Mouse (Mus musculus) limb, embryonic 15.5 days (tissue): ENCODE measurements at regions not wholly inside any gene's neighbourhood (a gene's known extent, or its start where the extent isn't known, plus 50 kb on each side); places are given as distances from the start of the nearest gene placed in this dataset.

Source experiments
- ATAC-seq: fragments of 200-750 bp; cut with Nextera tagmentation; 2 replicates; pipeline ENCODE4 v1.8.0; 2017; ENCODE audit warnings: low read depth, moderate TSS enrichment; ENCODE audit not compliant: insufficient number of reproducible peaks, low FRiP score, low TSS enrichment
- H3K27ac ChIP-seq: fragments of 300-500 bp; sonication (generic); 2 replicates; pipeline ENCODE4 v1.5.1; 2015; ENCODE audit warnings: moderate library complexity, mild to moderate bottlenecking, inconsistent platforms
- H3K27me3 ChIP-seq: fragments of 300-500 bp; sonication (generic); 2 replicates; pipeline ENCODE4 v1.6.1; 2015; ENCODE audit warnings: inconsistent platforms
- H3K36me3 ChIP-seq: fragments of 300-500 bp; sonication (generic); 2 replicates; pipeline ENCODE4 v1.6.1; 2015; ENCODE audit warnings: inconsistent platforms
- H3K4me1 ChIP-seq: fragments of 300-500 bp; sonication (generic); 2 replicates; pipeline ENCODE4 v1.6.1; 2015; ENCODE audit warnings: inconsistent platforms
- H3K4me2 ChIP-seq: fragments of 300-500 bp; sonication (generic); 2 replicates; pipeline ENCODE4 v1.6.1; 2015; ENCODE audit warnings: mild to moderate bottlenecking, inconsistent platforms
- H3K4me3 ChIP-seq: fragments of 300-500 bp; sonication (generic); 2 replicates; pipeline ENCODE4 v1.5.1; 2015; ENCODE audit warnings: mild to moderate bottlenecking, inconsistent platforms
- H3K9ac ChIP-seq: fragments of 300-500 bp; sonication (generic); 2 replicates; pipeline ENCODE4 v1.6.1; 2015; ENCODE audit warnings: inconsistent platforms
- H3K9me3 ChIP-seq: fragments of 300-500 bp; sonication (generic); 2 replicates; pipeline ENCODE4 v1.6.1; 2016; ENCODE audit warnings: inconsistent platforms
- WGBS: fragments of 180-500 bp; shearing (Covaris S2); methylation state at CpG from one replicate; pipeline ENCODE4 v1.1.7; 2015; 5-methylcytosine and 5-hydroxymethylcytosine counted together

DNA sequence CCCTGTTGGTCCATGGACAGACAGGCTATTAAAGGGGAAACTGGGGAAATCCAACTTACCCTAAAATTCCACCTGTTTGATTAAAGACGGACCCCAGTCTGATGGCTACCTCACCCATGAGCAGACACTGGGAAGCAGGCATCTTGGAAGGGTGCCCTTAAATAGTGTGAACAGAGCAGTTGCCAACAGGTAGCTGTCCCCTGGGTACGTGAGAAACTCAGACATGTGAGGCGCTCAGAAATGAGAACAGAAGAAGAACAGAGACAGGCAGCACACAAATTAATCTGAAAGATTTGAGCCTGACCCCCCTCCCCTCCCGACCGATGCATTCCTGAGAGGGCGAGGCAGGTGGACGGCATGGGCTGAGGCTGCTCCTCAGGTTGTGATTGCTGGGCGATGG lies 135.7 kb upstream of the Azi2 start:
- Histone ChIP-seq H3K4me2 (no peak overlapping the region), H3K9me3 (no peaks in the 10 kb centered on the region), H3K27me3 (no peaks in the 10 kb centered on the region), H3K36me3 (no peaks in the 10 kb centered on the region), H3K9ac (no peak overlapping the region), H3K27ac (no peak overlapping the region), H3K4me3 (no peak overlapping the region), H3K4me1 (no peaks in the 10 kb centered on the region)
- WGBS, result 80% methylated on average over 8 of the region's 8 CpGs
- no peak for ATAC-seq

DNA sequence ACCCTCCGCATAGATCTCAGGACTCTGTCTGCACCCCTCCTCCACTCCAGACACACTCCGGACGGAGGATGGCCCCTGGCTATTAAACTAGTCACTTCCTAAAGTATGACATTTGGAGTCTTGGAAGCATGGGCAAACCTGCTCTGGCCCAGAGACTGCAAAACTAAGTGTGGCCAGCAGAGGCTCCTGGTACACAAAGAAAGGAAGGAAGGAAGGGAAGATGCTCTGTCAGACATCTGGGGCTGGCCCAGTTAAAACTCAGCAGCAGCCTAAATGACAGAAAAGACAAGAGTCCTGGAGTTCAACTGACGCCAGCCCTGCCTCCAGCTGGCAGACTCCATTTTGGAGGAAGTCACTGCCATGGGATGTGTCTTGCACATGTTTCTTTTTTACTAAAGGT lies 137.3 kb upstream of the Azi2 start:
- 41% methylated on average over 4 of the region's 4 CpGs for WGBS
- H3K4me2 ChIP-seq, result no peak overlapping the region
- no peak overlapping the region for H3K9ac ChIP-seq
- no peak for ATAC-seq
- no peaks in the 10 kb centered on the region for H3K9me3 ChIP-seq
- H3K27ac ChIP-seq, result no peak overlapping the region
- no peak overlapping the region for H3K4me3 ChIP-seq
- H3K4me1 ChIP-seq, result no peaks in the 10 kb centered on the region
- H3K36me3 ChIP-seq, result no peaks in the 10 kb centered on the region
- H3K27me3 ChIP-seq, result no peaks in the 10 kb centered on the region

DNA sequence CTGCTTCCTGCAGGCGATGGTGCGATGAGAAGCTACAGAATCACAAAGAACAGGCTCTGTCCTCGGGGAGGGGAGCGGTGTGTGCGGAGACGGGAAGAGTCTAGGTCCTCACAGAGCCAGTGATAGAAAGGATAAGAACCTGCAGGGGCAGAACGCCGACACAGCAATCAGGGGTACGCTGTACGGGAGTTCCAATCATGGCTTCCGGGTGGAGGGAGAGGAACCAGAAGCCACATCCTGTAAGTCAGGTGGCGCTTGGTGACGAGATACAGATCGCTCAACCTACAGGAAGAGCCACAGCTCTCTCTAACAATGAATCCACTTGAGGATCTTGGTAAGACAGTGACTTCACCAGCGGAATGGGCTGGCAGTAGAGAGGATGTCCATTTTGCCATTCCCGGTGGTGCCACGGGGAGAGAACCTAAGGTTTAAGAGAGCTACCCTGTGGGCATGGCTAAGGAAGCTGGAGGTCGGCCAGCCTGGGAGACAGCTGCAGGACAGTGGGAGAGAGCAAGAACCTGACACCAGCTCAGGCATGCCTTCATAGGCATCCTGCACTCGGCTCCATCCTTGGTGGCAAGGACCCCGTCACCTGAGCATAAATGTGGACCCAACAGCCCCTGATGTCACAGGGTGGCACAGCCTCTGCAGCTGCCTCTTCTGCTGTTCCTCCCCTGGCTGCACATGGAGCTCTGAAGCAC lies 137.9 kb upstream of the Azi2 start:
- WGBS, result 79% methylated on average over 20 of the region's 20 CpGs
- Histone ChIP-seq H3K9me3 (no peaks in the 10 kb centered on the region), H3K36me3 (no peaks in the 10 kb centered on the region), H3K9ac (no peak overlapping the region), H3K4me3 (no peak overlapping the region), H3K4me2 (no peak overlapping the region), H3K4me1 (no peaks in the 10 kb centered on the region), H3K27me3 (no peaks in the 10 kb centered on the region), H3K27ac (no peak overlapping the region)
- ATAC-seq, result no peak

DNA sequence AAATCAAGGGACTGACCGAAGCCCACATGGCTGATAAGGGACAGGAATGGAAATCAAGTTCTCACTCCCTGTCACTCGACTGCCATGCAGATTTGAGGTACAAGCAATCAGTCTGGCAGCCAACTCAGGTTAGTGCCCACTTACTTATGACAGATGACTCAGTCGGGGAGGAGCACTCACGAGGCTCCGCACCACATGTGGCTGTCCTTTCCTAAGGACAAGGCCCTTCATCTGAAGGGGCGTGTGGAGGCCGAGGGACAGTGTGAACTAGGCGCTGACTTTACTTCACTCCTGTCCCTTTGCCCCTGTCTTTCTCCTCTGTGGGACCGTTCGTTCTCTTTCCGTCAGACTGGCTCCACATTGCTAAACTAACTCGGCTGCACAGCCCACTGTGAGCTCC lies 139.7 kb upstream of the Azi2 start:
- no peak overlapping the region for H3K4me3 ChIP-seq
- no peak overlapping the region for H3K9ac ChIP-seq
- WGBS, result 85% methylated on average over 12 of the region's 12 CpGs
- no peaks in the 10 kb centered on the region for H3K9me3 ChIP-seq
- H3K4me1 ChIP-seq, result no peaks in the 10 kb centered on the region
- no peak overlapping the region for H3K4me2 ChIP-seq
- no peaks in the 10 kb centered on the region for H3K36me3 ChIP-seq
- no peak for ATAC-seq
- H3K27me3 ChIP-seq, result no peaks in the 10 kb centered on the region
- no peak overlapping the region for H3K27ac ChIP-seq

DNA sequence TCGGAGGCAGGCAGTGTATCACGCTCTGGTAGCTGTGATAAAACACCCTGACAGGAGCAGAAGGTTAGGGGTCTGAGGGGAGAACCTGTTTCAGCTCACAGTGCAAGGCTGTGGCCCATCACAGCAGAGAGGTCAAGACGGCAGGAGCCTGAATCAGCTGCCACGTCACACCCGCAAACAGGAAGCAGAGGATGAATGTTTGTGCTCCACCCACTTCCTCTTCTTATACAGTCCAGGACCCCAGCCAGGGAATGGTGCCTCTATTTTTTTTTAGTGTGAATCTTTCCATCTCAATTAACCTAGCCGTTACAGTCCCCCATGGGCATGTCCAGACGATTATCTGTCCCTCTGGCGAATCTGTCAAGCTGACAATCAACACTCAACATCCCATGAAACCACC lies 143.8 kb upstream of the Azi2 start:
- Histone ChIP-seq H3K4me2 (no peak overlapping the region), H3K4me1 (peaks cover 4% of the 10 kb centered on the region; the same call in 1 of the 2 replicates), H3K9ac (no peak overlapping the region), H3K27me3 (no peaks in the 10 kb centered on the region), H3K27ac (no peak overlapping the region), H3K4me3 (no peak overlapping the region), H3K36me3 (no peaks in the 10 kb centered on the region), H3K9me3 (no peaks in the 10 kb centered on the region)
- ATAC-seq, result no peak
- WGBS, result 72% methylated on average over 8 of the region's 8 CpGs

DNA sequence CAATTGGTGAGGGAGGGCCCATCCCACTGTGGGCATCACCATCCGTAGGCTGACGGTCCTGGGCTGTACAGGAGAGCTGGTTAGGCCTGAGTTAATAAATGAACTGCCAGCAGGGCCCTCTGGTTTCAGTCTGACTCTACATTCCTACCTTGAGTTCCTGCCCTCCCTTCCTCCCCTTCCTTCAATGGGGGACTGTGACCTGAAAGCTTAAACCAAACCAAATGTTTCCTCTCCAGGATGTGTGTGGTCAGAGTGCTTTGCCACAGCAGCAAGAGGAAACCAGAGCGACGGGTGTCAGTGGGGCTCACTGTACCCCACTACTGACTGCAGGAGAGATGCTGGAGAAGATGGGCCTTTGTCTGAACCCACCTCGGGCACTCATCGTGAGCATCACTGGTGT lies 147.7 kb upstream of the Azi2 start:
- H3K36me3 ChIP-seq, result no peaks in the 10 kb centered on the region
- no peak overlapping the region for H3K4me3 ChIP-seq
- 56% methylated on average over 6 of the region's 6 CpGs for WGBS
- H3K9me3 ChIP-seq, result no peaks in the 10 kb centered on the region
- H3K27me3 ChIP-seq, result no peaks in the 10 kb centered on the region
- no peak overlapping the region for H3K27ac ChIP-seq
- H3K4me2 ChIP-seq, result no peak overlapping the region
- peaks cover 4% of the 10 kb centered on the region; the same call in 1 of the 2 replicates for H3K4me1 ChIP-seq
- H3K9ac ChIP-seq, result no peak overlapping the region
- ATAC-seq, result no peak

DNA sequence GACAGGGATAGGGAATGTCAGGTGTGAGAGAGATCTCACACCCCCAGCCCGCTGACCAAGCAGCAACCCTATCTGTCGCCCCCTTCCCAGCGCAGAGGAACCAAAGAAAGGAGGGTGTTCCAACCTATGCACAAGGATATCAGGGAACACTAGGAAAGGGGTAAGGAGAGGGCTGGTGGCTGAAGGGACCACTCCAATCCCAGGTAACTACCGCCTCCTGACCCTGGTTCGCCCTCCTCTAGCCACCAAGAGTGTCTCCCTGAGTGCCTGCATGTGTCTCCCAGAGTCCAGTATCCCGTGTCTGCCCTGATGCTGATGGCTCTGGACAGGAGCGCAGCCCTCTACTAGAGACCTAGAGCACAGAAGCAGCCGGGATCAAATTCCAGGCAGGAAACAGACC lies 167.1 kb upstream of the Azi2 start:
- H3K27me3 ChIP-seq, result peaks cover 44% of the 10 kb centered on the region
- ATAC-seq, result no peak
- H3K36me3 ChIP-seq, result no peaks in the 10 kb centered on the region
- WGBS, result 27% methylated on average over 8 of the region's 8 CpGs
- H3K9ac ChIP-seq, result no peak overlapping the region; the same call in 1 of the 2 replicates
- no peaks in the 10 kb centered on the region for H3K9me3 ChIP-seq
- H3K4me1 ChIP-seq, result peaks cover 22% of the 10 kb centered on the region
- H3K27ac ChIP-seq, result no peak overlapping the region
- H3K4me3 ChIP-seq, result peak overlapping the region; percentile 58
- H3K4me2 ChIP-seq, result peak overlapping the region; percentile 99

DNA sequence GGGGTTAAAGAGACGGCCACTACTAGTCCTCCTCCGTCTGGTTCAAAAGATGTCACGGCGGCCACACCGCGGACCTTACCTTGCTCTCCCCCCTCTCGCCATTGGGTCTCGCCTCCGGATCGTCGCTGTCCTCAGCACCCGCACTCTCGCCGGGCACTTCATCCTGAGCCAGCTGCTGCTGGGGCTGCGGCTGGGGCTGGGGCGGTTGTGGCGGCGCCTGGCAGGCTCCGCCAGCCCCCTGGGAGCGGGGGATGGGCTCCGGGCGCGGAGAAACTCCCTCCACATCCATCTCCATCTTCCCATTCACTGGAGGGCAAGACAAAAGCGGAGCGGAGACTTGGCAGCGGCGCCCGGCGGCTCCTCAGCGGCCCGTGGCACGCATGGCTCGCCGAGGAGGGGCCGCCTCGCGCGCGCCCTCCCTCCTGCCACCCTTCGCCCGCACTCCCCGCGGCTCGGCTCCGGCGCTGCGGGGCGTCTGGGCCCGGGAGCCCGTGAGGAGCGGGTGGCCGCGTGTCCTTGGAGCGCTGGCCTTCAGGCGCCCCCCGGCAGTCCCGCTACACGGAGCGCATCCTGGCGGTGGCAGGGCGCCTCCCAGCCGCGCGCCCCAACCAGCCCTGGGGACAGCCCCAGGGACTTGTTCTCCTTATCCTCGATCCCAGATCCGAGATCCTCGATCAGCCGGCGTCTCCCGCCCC lies 167.8 kb upstream of the Azi2 start:
- Histone ChIP-seq H3K4me1 (peaks cover 22% of the 10 kb centered on the region), H3K4me2 (peak overlapping the region; percentile 99), H3K4me3 (peak overlapping the region; percentile 58), H3K36me3 (no peaks in the 10 kb centered on the region), H3K27me3 (peaks cover 44% of the 10 kb centered on the region), H3K9ac (peak overlapping the region; percentile 39), H3K27ac (no peak overlapping the region), H3K9me3 (no peaks in the 10 kb centered on the region)
- under 1% methylated on average over 65 of the region's 70 CpGs for WGBS
- ATAC-seq, result no peak; the same call in 1 of the 2 replicates

DNA sequence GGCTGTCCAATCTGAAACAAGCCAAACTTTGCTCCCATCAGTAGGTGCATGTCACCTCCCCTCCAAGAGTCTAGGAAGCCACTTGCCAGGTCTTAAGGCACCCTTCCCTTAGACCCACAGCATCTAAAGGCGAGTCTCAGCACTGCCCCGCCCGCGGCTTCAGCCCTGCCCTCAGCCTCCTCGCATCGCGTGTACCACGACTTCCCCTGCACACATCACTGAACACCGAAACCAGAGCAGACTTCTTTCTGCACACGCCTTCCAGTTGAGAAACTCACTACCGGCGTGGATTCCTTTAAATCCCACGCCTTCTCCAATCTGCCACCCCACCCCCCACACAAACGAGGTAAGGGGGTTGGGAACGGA lies 168.3 kb upstream of the Azi2 start:
- ATAC-seq, result no peak; the same call in 1 of the 2 replicates
- Histone ChIP-seq H3K4me2 (peak overlapping the region; percentile 99), H3K4me3 (peak overlapping the region; percentile 58), H3K27ac (no peak overlapping the region), H3K9ac (no peak overlapping the region), H3K9me3 (no peaks in the 10 kb centered on the region), H3K4me1 (peaks cover 22% of the 10 kb centered on the region), H3K36me3 (no peaks in the 10 kb centered on the region), H3K27me3 (peaks cover 44% of the 10 kb centered on the region)
- WGBS, result under 1% methylated on average over 15 of the region's 15 CpGs

DNA sequence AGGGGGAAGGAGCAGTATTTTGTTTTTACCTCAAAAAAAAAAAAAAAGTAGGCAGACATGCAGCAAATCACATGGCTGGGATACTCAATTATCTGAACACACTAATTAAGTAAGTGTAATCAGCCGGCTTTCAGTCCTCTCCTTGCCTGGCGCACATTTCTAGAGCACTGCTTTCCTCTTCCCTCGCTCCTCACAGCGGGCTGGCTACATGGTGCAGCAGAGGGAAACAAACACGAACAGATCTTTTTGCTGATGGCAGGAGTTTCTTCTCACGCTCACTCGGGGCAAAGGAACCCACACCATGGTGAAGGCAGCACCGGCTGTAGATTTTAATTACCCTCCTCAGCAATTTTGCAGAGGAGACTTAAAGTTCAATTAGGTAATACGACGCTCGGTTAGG lies 169.7 kb upstream of the Azi2 start:
- Histone ChIP-seq H3K4me2 (no peak overlapping the region), H3K9me3 (no peaks in the 10 kb centered on the region)
- WGBS, result 35% methylated on average over 11 of the region's 11 CpGs

DNA sequence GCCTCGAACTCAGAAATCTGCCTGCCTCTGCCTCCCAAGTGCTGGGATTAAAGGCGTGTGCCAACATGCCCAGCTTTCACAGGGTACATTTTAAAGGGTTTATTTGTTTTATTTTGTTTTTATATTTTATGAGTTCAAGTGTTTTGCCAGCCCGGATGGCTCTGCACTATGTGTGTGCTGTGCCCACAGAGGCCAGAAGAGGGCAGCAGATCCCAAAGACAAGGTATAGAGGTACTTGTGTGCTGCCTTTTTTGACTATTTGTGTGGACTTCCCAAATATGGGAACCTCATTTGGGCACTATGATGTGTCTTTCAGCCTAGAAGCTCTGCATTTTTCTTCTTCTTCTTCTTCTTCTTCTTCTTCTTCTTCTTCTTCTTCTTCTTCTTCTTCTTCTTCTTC lies 176.4 kb upstream of the Azi2 start:
- H3K9me3 ChIP-seq, result no peaks in the 10 kb centered on the region
- no peak overlapping the region for H3K4me3 ChIP-seq
- H3K27ac ChIP-seq, result no peak overlapping the region
- no peak overlapping the region for H3K9ac ChIP-seq
- no peaks in the 10 kb centered on the region for H3K36me3 ChIP-seq
- no peaks in the 10 kb centered on the region for H3K27me3 ChIP-seq
- 92% methylated on average over 3 of the region's 3 CpGs for WGBS
- no peaks in the 10 kb centered on the region for H3K4me1 ChIP-seq
- H3K4me2 ChIP-seq, result no peak overlapping the region
- ATAC-seq, result no peak

More for the DNA sequence above, 169.7 kb upstream of the Azi2 start:
- no peak overlapping the region for H3K4me3 ChIP-seq
- no peak overlapping the region for H3K27ac ChIP-seq
- no peak overlapping the region for H3K9ac ChIP-seq
- H3K27me3 ChIP-seq, result peaks cover 44% of the 10 kb centered on the region
- H3K4me1 ChIP-seq, result peaks cover 22% of the 10 kb centered on the region
- no peaks in the 10 kb centered on the region for H3K36me3 ChIP-seq
- no peak for ATAC-seq

DNA sequence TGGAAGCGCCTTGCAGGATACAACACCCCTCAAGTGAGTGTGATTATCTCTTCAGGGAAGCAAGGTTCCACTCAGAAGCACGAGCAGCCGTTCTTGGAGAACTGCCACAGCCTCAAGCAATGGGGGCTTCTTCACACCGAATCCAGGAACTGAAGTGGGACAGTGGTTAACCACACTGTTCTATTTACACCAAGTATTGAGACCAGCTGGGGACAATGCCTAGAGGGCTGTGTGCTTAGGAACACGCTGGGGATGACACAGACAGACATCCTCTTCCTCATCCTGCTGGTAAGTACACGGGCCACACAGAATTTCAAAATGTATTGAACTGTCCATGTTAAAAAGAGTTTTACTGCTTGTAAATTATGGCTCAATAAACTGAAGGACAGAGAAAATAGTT lies 177.0 kb upstream of the Azi2 start:
- H3K4me2 ChIP-seq, result no peak overlapping the region
- no peak for ATAC-seq
- WGBS, result 70% methylated on average over 6 of the region's 6 CpGs

More for the DNA sequence above, 177.0 kb upstream of the Azi2 start:
- no peaks in the 10 kb centered on the region for H3K9me3 ChIP-seq
- no peak overlapping the region for H3K27ac ChIP-seq
- H3K4me1 ChIP-seq, result no peaks in the 10 kb centered on the region
- no peaks in the 10 kb centered on the region for H3K27me3 ChIP-seq
- no peak overlapping the region for H3K9ac ChIP-seq
- no peak overlapping the region for H3K4me3 ChIP-seq
- no peaks in the 10 kb centered on the region for H3K36me3 ChIP-seq
